Mouse (Mus musculus) hindbrain, postnatal 0 days (tissue): ENCODE data around the gene Sh3gl3. TPM values are rescaled to one million over a fixed set of nuclear protein-coding genes. Genes with fewer than 3 reads are reported as not detected.

ENCODE experiments used
- ATAC-seq: fragments of 200-750 bp; cut with Nextera tagmentation; 2 replicates; pipeline ENCODE4 v1.8.0; 2017; ENCODE audit warnings: mild to moderate bottlenecking, moderate TSS enrichment, moderate library complexity
- DNase-seq: peaks from one replicate; pipeline ENCODE4 v3.0.0-alpha.2; 2015; ENCODE audit warnings: low spot score
- H3K27ac ChIP-seq: fragments of 300-500 bp; sonication (generic); 2 replicates; pipeline ENCODE4 v1.5.1; 2014; ENCODE audit warnings: mild to moderate bottlenecking
- H3K27me3 ChIP-seq: fragments of 300-500 bp; sonication (generic); 2 replicates; pipeline ENCODE4 v1.6.1; 2014; ENCODE audit warnings: low read length, mixed read lengths; ENCODE audit not compliant: insufficient read depth
- H3K36me3 ChIP-seq: fragments of 300-500 bp; sonication (generic); 2 replicates; pipeline ENCODE4 v1.6.1; 2014; ENCODE audit warnings: low read length, mixed read lengths; ENCODE audit not compliant: insufficient read depth
- H3K4me1 ChIP-seq: fragments of 300-500 bp; sonication (generic); 2 replicates; pipeline ENCODE4 v1.6.1; 2014; ENCODE audit warnings: antibody characterized with exemption, low read length, mixed read lengths; ENCODE audit not compliant: insufficient read depth
- H3K4me2 ChIP-seq: fragments of 300-500 bp; sonication (generic); 2 replicates; pipeline ENCODE4 v1.6.1; 2014; ENCODE audit warnings: low read depth, mild to moderate bottlenecking, low read length, moderate library complexity, mixed read lengths
- H3K4me3 ChIP-seq: fragments of 300-500 bp; sonication (generic); 2 replicates; pipeline ENCODE4 v1.5.1; 2014; ENCODE audit warnings: low read length
- H3K9ac ChIP-seq: fragments of 300-500 bp; sonication (generic); replicated peaks from 2 replicates; pipeline ENCODE4 v1.6.1; 2014; ENCODE audit warnings: mild to moderate bottlenecking, low read length, moderate library complexity, mixed read lengths
- H3K9me3 ChIP-seq: fragments of 300-500 bp; sonication (generic); 2 replicates; pipeline ENCODE4 v1.6.1; 2016; ENCODE audit warnings: low read length, mixed read lengths
- CTCF ChIP-seq: IDR thresholded peaks from 2 replicates; pipeline ENCODE4 v1.5.1; 2016; ENCODE audit warnings: antibody characterized with exemption, control low read depth, low read depth
- WGBS: fragments of 180-500 bp; shearing (Covaris S2); extraction: QIAGEN DNeasy Blood & Tissue Kit; methylation state at CpG from one replicate; pipeline ENCODE4 v1.1.7; 2014; 5-methylcytosine and 5-hydroxymethylcytosine counted together
- polyA plus RNA-seq: library from polyadenylated mRNA; unstranded; fragments of >200 nt; fragmentation: Nextera tagmentation; extraction: Ambion mirVana; gene quantifications from 2 replicates; pipeline ENCODE4 v1.2.1, GENCODE M21; 2015
- total RNA-seq: library from RNA; depleted of rRNA; stranded (reverse); fragments of >200 nt; gene quantifications from 2 replicates; pipeline ENCODE4 v1.2.3, GENCODE M21; 2014

Gene Sh3gl3
- total and polyA plus RNA-seq, 2 experiments from 2014 or later = 35.8 to 77.5 TPM

DNA sequence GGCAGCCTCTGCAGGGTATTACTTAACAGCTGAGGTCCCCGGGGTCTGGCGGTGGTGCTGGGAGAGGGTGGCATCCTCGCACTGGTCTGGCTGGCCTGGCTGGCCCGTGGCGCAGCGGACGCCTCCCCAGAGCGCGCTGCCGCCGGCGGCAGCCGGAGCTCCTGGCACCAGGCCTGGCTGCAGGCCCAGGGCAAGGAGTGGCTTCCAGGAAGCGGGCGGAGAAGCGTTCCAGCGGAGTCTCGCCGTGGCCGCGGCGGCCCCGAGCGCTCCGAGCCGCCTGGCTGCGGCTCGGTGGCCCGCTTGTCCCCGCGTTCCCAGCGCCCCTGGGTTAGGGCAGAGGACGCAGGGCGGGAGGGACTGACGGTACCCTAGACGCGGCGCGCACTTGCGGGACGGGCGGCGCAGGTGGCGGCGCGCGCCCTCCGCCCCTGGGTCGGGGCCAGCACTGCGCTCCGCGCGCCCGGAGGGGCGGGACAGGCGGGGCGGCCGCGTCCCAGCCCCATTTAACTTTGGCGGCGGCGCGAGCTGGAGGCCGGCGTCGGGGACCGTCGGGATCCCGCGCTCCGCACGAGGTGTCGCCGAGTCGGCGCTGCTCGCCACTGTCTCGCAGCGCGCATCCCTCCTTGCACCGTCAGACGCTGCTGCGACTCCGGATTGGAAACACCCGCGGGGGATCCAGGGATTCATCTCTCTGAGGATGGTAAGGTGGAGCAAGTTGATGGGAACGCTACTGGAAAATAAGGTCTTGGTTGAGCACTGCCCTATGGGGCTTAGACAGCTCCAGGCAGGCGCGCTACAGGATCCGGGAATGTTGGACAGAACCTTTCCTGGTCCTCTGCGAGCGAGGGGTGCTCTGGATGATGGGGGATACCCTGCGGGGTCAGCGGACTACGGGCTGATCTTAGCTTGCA lies 161.8 kb downstream of the Sh3gl3 start, which contains the start of gene Adamtsl3:
Adamtsl3 (plus strand) TSS at position 484 of the 911 bp plus-strand sequence.
- Histone ChIP-seq H3K4me1 (no peaks in the 10 kb centered on the region), H3K9ac (peak within 1 kb of the TSS; percentile 40; the same call in 1 of the 2 replicates), H3K9me3 (no peaks in the 10 kb centered on the region), H3K27me3 (peaks cover 17% of the 10 kb centered on the region), H3K4me2 (peak within 1 kb of the TSS; percentile 72), H3K27ac (no peak within 1 kb of the TSS; the same call in 1 of the 2 replicates), H3K36me3 (no peaks in the 10 kb centered on the region), H3K4me3 (peak within 1 kb of the TSS; percentile 48)
- ATAC-seq (peak; percentile 68), DNase-seq (peak; percentile 67)
- no peak for TF ChIP-seq CTCF
- WGBS = 1% methylated on average over 80 of the region's 95 CpGs

DNA sequence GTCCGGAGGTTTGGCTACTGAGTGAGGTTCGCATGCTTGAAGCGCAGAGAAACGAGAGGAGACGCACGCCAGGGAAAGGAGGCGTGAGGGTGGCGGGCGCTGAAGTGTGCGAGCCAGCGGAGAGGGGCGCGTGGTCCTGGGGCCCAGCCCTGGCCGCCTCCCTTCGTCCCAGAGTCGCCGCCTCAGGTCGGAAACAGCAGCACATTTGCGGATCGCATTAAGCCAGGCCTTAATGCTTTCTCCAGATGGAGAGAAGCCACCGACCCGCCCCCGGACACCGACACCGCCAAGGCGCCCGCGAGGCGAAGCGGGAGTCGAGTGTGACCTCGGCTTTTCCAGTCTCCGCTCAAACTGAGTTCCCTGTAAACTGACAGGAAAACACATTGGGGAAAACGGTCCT lies 162.5 kb downstream of the Sh3gl3 start:
- H3K27ac ChIP-seq = no peak overlapping the region
- peaks cover 17% of the 10 kb centered on the region for H3K27me3 ChIP-seq
- TF ChIP-seq CTCF = peak; percentile 20; the same call in 1 of the 2 replicates
- H3K9me3 ChIP-seq = no peaks in the 10 kb centered on the region
- peak overlapping the region; percentile 48 for H3K4me3 ChIP-seq
- DNase-seq = peak; percentile 47
- H3K9ac ChIP-seq = peak overlapping the region; percentile 40; the same call in 1 of the 2 replicates
- ATAC-seq = peak; percentile 44
- under 1% methylated on average over 33 of the region's 34 CpGs for WGBS
- H3K36me3 ChIP-seq = no peaks in the 10 kb centered on the region
- H3K4me1 ChIP-seq = no peaks in the 10 kb centered on the region
- peak overlapping the region; percentile 72 for H3K4me2 ChIP-seq

DNA sequence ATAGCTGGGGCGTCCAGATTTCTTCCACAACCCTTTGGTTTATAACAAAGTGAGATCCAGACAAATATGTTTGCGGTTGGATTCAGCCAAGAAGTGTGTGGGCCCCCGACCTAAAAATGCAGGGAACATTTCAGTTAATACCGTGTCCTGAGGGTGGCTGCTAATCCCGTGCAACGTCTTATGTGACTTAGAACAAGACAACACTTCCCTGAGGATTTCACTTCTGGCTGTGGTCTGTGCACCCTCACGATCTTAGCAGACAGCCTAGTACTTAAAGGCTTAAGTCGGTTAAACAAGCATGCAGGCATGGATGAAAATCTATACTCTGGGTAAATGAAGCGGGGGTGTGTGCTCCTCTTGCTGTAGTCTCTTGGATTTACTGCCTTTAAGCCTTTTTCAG lies 164.5 kb downstream of the Sh3gl3 start:
- TF ChIP-seq CTCF = no peak
- no peak overlapping the region for H3K4me3 ChIP-seq
- no peak overlapping the region for H3K27ac ChIP-seq
- WGBS = 91% methylated on average over 9 of the region's 9 CpGs
- no peaks in the 10 kb centered on the region for H3K4me1 ChIP-seq
- peaks cover 17% of the 10 kb centered on the region for H3K27me3 ChIP-seq
- DNase-seq = no peak
- no peak overlapping the region for H3K4me2 ChIP-seq
- H3K9ac ChIP-seq = no peak overlapping the region
- H3K36me3 ChIP-seq = no peaks in the 10 kb centered on the region
- no peak for ATAC-seq
- no peaks in the 10 kb centered on the region for H3K9me3 ChIP-seq

DNA sequence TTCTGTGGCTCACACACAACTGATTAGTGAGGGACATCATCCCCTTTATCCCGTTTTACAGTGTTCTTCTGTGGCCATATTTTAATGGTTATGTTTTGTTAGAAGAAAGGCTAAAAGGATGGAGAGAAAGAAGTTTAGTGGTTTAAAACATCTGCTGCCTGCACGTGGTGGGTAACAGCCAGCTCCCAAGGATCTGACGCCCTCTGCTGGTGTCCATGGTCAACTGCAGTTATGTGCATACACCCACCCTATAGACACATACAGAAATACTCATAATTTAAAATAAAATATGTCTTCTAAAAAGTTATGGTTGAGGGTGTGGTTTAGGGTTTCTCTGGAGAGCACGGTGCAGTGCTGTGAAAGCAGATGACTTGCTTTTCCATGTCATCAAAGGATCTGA lies 164.9 kb downstream of the Sh3gl3 start:
- Histone ChIP-seq H3K4me3 (no peak overlapping the region), H3K9ac (no peak overlapping the region), H3K27ac (no peak overlapping the region), H3K36me3 (no peaks in the 10 kb centered on the region), H3K27me3 (peaks cover 17% of the 10 kb centered on the region), H3K4me2 (no peak overlapping the region), H3K9me3 (no peaks in the 10 kb centered on the region), H3K4me1 (no peaks in the 10 kb centered on the region)
- TF ChIP-seq CTCF = peak; percentile 43
- ATAC-seq (no peak), DNase-seq (no peak)
- 78% methylated on average over 4 of the region's 4 CpGs for WGBS

DNA sequence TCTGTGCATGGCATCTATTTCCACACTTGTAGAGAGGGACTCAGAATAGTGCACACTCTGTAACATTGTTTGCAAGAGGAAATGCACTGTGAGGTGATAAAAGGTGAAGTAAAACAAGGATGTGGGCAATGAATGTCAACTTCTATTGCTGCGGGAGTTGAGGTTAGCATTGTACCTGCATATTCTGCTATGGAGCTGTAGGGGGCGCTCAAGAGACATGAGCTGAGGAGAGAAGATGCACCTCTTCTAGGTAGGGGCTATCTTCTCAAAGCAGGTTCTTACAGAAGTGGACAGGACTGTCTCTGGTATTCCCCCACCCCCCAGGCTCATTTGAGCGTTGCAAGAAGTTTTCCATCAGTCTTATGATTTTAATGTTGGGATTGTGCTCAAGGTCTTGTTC lies 165.6 kb downstream of the Sh3gl3 start:
- H3K9me3 ChIP-seq = no peaks in the 10 kb centered on the region
- no peak overlapping the region for H3K4me2 ChIP-seq
- ATAC-seq = no peak
- no peak overlapping the region for H3K4me3 ChIP-seq
- H3K4me1 ChIP-seq = no peaks in the 10 kb centered on the region
- no peak overlapping the region for H3K9ac ChIP-seq
- no peaks in the 10 kb centered on the region for H3K36me3 ChIP-seq
- H3K27ac ChIP-seq = no peak overlapping the region
- 57% methylated on average over 3 of the region's 3 CpGs for WGBS
- peaks cover 11% of the 10 kb centered on the region; the same call in 1 of the 2 replicates for H3K27me3 ChIP-seq
- peak; percentile 65 for TF ChIP-seq CTCF
- DNase-seq = no peak

DNA sequence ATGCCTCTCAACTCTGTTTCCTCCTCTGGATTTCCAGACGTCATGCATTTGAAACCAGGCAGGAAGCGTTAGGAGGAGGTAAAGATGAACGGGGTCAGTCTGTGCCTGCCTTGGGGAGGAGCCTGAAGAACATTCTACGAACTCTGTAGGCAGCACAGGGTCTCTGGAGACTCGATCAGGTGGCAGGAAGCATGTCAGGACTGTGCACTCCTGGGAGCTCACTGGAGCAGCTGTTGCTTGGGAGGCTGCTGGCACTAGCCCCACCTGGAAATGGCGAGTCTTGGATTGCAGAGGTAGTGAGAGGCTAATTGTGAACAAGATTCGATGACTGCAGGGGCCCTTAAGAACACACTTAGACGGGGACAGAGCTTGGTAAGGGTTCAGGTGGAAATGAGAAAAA lies 167.8 kb downstream of the Sh3gl3 start:
- WGBS = 49% methylated on average over 8 of the region's 8 CpGs
- no peak for TF ChIP-seq CTCF
- no peak overlapping the region for H3K4me3 ChIP-seq
- no peak overlapping the region for H3K9ac ChIP-seq
- ATAC-seq = no peak
- no peak for DNase-seq
- no peak overlapping the region for H3K27ac ChIP-seq
- H3K27me3 ChIP-seq = peaks cover 8% of the 10 kb centered on the region; the same call in 1 of the 2 replicates
- H3K9me3 ChIP-seq = no peaks in the 10 kb centered on the region
- H3K4me1 ChIP-seq = no peaks in the 10 kb centered on the region
- H3K4me2 ChIP-seq = no peak overlapping the region
- H3K36me3 ChIP-seq = no peaks in the 10 kb centered on the region

DNA sequence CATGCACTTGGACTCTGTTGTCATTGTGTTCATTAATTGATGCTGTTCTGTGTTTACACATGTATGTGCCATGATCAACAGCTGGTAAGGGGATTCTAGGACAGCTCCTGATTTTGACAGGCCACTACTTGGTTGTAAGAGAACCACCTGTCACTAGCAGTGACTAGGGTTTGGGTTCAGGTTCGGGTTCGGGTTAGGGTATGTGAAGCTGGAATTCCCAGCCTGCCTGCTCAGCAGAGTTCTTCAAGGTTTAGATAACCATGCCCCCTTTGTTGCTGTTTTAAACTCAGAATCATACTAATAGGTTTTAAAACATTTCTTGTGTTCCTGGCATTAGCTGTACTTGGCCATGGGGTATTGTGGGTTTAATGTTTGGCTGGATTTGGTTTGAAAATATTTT lies 173.1 kb downstream of the Sh3gl3 start:
- H3K27me3 ChIP-seq = no peaks in the 10 kb centered on the region
- H3K4me1 ChIP-seq = no peaks in the 10 kb centered on the region
- no peak for TF ChIP-seq CTCF
- WGBS = 83% methylated on average over 2 of the region's 2 CpGs
- DNase-seq (no peak), ATAC-seq (no peak)
- no peak overlapping the region for H3K27ac ChIP-seq
- no peaks in the 10 kb centered on the region for H3K9me3 ChIP-seq
- no peaks in the 10 kb centered on the region for H3K36me3 ChIP-seq
- H3K9ac ChIP-seq = no peak overlapping the region
- no peak overlapping the region for H3K4me2 ChIP-seq
- no peak overlapping the region for H3K4me3 ChIP-seq
